ENCODE assay signal across 17 mouse cellular contexts in genomic region chr5:31873328-31873727, GRCm38 (mm10).
"Had no signal": no experiment of that assay in that cellular context is flagged by ENCODE, and none has a peak within 500 bp of the region (broad histone marks: within the 10 kb centered on the region; RNA-seq: fewer than 3 reads in every experiment).

No protein-coding gene starts in this region.

- H3K27me3 ChIP-seq: lung, embryonic 15.5 days; megakaryocyte, embryonic 14.5 days; midbrain, embryonic 13.5 days; midbrain, embryonic 15.5 days; neural tube, embryonic 12.5 days; stomach, embryonic 15.5 days had no signal

- H3K9me3 ChIP-seq: lung, embryonic 15.5 days; megakaryocyte, embryonic 14.5 days; midbrain, embryonic 13.5 days; midbrain, embryonic 15.5 days; neural tube, embryonic 12.5 days; stomach, embryonic 15.5 days had no signal

- H3K27ac ChIP-seq: lung, embryonic 15.5 days; macrophage; midbrain, embryonic 13.5 days; midbrain, embryonic 15.5 days; neural tube, embryonic 12.5 days; stomach, embryonic 15.5 days; stomach, postnatal 0 days had no signal

- DNase-seq: lung, adult 2 months; lung, postnatal 14 days; lung, postnatal 36 days; right cerebral cortex, postnatal 14 days; thymus, adult 2 months; thymus, postnatal 25 days; thymus, postnatal 4 days had no signal

- H3K4me3 ChIP-seq: lung, embryonic 15.5 days; megakaryocyte, embryonic 14.5 days; midbrain, embryonic 13.5 days; midbrain, embryonic 15.5 days; neural tube, embryonic 12.5 days; stomach, embryonic 15.5 days had no signal

- H3K9ac ChIP-seq: lung, embryonic 15.5 days; midbrain, embryonic 13.5 days; midbrain, embryonic 15.5 days; neural tube, embryonic 12.5 days; stomach, embryonic 15.5 days had no signal

- H3K36me3 ChIP-seq: lung, embryonic 15.5 days; midbrain, embryonic 13.5 days; midbrain, embryonic 15.5 days; neural tube, embryonic 12.5 days; stomach, embryonic 15.5 days had no signal

- H3K4me2 ChIP-seq: lung, embryonic 15.5 days; midbrain, embryonic 11.5 days; midbrain, embryonic 13.5 days; midbrain, embryonic 15.5 days; neural tube, embryonic 12.5 days; stomach, embryonic 15.5 days had no signal

- H3K4me1 ChIP-seq: midbrain, embryonic 13.5 days; midbrain, embryonic 15.5 days; neural tube, embryonic 12.5 days; stomach, embryonic 15.5 days had no signal

- ATAC-seq: lung, postnatal 0 days; midbrain, embryonic 13.5 days; midbrain, embryonic 15.5 days had no signal
